Mouse (Mus musculus) retina, postnatal 7 days (tissue): ENCODE results near the gene Dpysl5.
"Not testable (repeated sequence)": the region's sequence is repeated elsewhere in the genome, so short reads cannot be mapped to it uniquely, and the experiment has no call there.

ENCODE experiments used
- DNase-seq: peaks from one replicate; pipeline ENCODE4 v3.0.0-alpha.2; 2012; ENCODE audit warnings: low read depth, low spot score

Dpysl5 gene

GRCm38 (mm10) chr5:30711147-30712001 is at the start of gene Dpysl5:
Gene Dpysl5 (plus strand): TSS chr5:30711564.
- peak; percentile 52 for DNase-seq

- no peak for DNase-seq
Measured at GRCm38 (mm10) chr5:30665360-30665759, 46.0 kb upstream of the Dpysl5 start.

- no peak for DNase-seq
Measured at GRCm38 (mm10) chr5:30665968-30666367, 45.4 kb upstream of the Dpysl5 start.

- peak; percentile 85 for DNase-seq
Measured at GRCm38 (mm10) chr5:30666391-30667195, 44.8 kb upstream of the Dpysl5 start, which contains the start of gene Cenpa. Gene Cenpa (plus strand): TSS chr5:30666777.

- DNase-seq: no peak
Measured at GRCm38 (mm10) chr5:30667215-30667614, 44.1 kb upstream of the Dpysl5 start.

- DNase-seq: no peak
Measured at GRCm38 (mm10) chr5:30667686-30668085, 43.7 kb upstream of the Dpysl5 start.

- DNase-seq: no peak
Measured at GRCm38 (mm10) chr5:30668637-30669495, 42.5 kb upstream of the Dpysl5 start.

- DNase-seq: no peak
Measured at GRCm38 (mm10) chr5:30669496-30669830, 41.9 kb upstream of the Dpysl5 start.

- DNase-seq: no peak
Measured at GRCm38 (mm10) chr5:30670091-30670490, 41.3 kb upstream of the Dpysl5 start.

GRCm38 (mm10) chr5:30674001-30674400 is 37.4 kb upstream of the Dpysl5 start:
- no peak for DNase-seq

- DNase-seq: no peak
Measured at GRCm38 (mm10) chr5:30676800-30677199, 34.6 kb upstream of the Dpysl5 start.

GRCm38 (mm10) chr5:30678069-30678468 is 33.3 kb upstream of the Dpysl5 start:
- DNase-seq: not testable (repeated sequence)

GRCm38 (mm10) chr5:30678722-30679296 is 32.6 kb upstream of the Dpysl5 start:
- DNase-seq: no peak

GRCm38 (mm10) chr5:30679593-30679992 is 31.8 kb upstream of the Dpysl5 start:
- DNase-seq: no peak

GRCm38 (mm10) chr5:30681970-30682369 is 29.4 kb upstream of the Dpysl5 start:
- no peak for DNase-seq

- DNase-seq: no peak
Measured at GRCm38 (mm10) chr5:30682967-30683600, 28.3 kb upstream of the Dpysl5 start.

- DNase-seq: no peak
Measured at GRCm38 (mm10) chr5:30683993-30684392, 27.4 kb upstream of the Dpysl5 start.

GRCm38 (mm10) chr5:30686781-30687180 is 24.6 kb upstream of the Dpysl5 start:
- peak; percentile 30 for DNase-seq

- DNase-seq: no peak
Measured at GRCm38 (mm10) chr5:30700361-30701000, 10.9 kb upstream of the Dpysl5 start.

GRCm38 (mm10) chr5:30701373-30701772 is 10.0 kb upstream of the Dpysl5 start:
- DNase-seq: not testable (repeated sequence)
